In genomic region chr2:27418577-27419070, GRCm38 (mm10) we compare ENCODE assay signal across 9 mouse cellular contexts. TPM values are rescaled to one million over a fixed set of nuclear protein-coding genes. Genes with fewer than 3 reads are reported as not detected.
DNase-seq lines count a peak whose midpoint lies in the region; ATAC-seq lines count a peak whose summit lies in the region.
"Had no signal": no experiment of that assay in that cellular context is flagged by ENCODE, and none has a peak within 500 bp of the region (broad histone marks: within the 10 kb centered on the region; RNA-seq: fewer than 3 reads in every experiment).

No protein-coding gene starts in this region.

- no peaks in the 10 kb centered on the region for H3K36me3 ChIP-seq in kidney, embryonic 16.5 days (ENCODE audit: insufficient read depth, low read length)
- H3K36me3 ChIP-seq: midbrain, embryonic 12.5 days had no signal

- DNase-seq in heart, adult 11 months = peak; percentile 97
- DNase-seq in heart, postnatal 25 days (ENCODE audit: low spot score) = no peak
- DNase-seq in lung, postnatal 14 days = peak; percentile 63
- no peak for DNase-seq in left cerebral cortex, postnatal 14 days (ENCODE audit: low spot score in 2 of 2)

- H3K9ac ChIP-seq in kidney, embryonic 16.5 days (replicated peaks; ENCODE audit: low read length) = 0 out of 2 replicates have a peak overlapping the region, but pooled peaks have one; percentile 23
- H3K9ac ChIP-seq: midbrain, embryonic 12.5 days had no signal

- peaks cover 78% of the 10 kb centered on the region for H3K4me1 ChIP-seq in kidney, embryonic 16.5 days (ENCODE audit: insufficient read depth, low read length)

- peak; percentile 28 for ATAC-seq in granulocyte monocyte progenitor cell, adult 5-6 weeks (replicated peaks; ENCODE audit: poor library complexity, severe bottlenecking)
- 0 out of 2 replicates have a peak, but pooled peaks have one; percentile 8 for ATAC-seq in kidney, embryonic 16.5 days (ENCODE audit: low FRiP score, low TSS enrichment)
- no peak for ATAC-seq in erythroid progenitor cell, adult 5-6 weeks (replicated peaks; ENCODE audit: low FRiP score, poor library complexity, severe bottlenecking)
- ATAC-seq in CD4-positive, CD25-positive, alpha-beta regulatory T cell, adult 4 months = no peak

- intact Hi-C loops in heart, postnatal 25 days (cut with DNase I) = no loop called here
- intact Hi-C loops in left cerebral cortex, postnatal 14 days (cut with DNase I) = no loop called here

- H3K4me3 ChIP-seq in kidney, embryonic 16.5 days (ENCODE audit: low read length) = no peak overlapping the region
- H3K4me3 ChIP-seq: midbrain, embryonic 12.5 days had no signal

- 28% methylated on average over 6 of the region's 6 CpGs for WGBS in kidney, embryonic 16.5 days

- no peaks in the 10 kb centered on the region for H3K9me3 ChIP-seq in kidney, embryonic 16.5 days (ENCODE audit: low read length)
- H3K9me3 ChIP-seq: midbrain, embryonic 12.5 days had no signal

- peak overlapping the region; percentile 68 for H3K27ac ChIP-seq in kidney, embryonic 16.5 days (ENCODE audit: low read length)
- H3K27ac ChIP-seq: midbrain, embryonic 12.5 days had no signal

- H3K27me3 ChIP-seq in kidney, embryonic 16.5 days (ENCODE audit: insufficient read depth, low read length) = no peaks in the 10 kb centered on the region
- H3K27me3 ChIP-seq: midbrain, embryonic 12.5 days had no signal

- 0 out of 2 replicates have a peak overlapping the region, but pooled peaks have one; percentile 5 for H3K4me2 ChIP-seq in kidney, embryonic 16.5 days (replicated peaks; ENCODE audit: low read depth, low read length)
- H3K4me2 ChIP-seq: midbrain, embryonic 12.5 days had no signal

RNA-seq across cellular contexts. Expression of gene Vav2, which starts 8.2 kb away (rescaled TPM):
- total RNA-seq in heart, postnatal 25 days (2021) = 10 to 100 TPM; 12.7 to 13.6 TPM
- 6.3 and 14.9 TPM in 2 replicates for total RNA-seq in granulocyte monocyte progenitor cell, adult 5-6 weeks (2014; fragmentation: Nextera tagmentation)
- 6.9 and 7.2 TPM in 2 replicates for total RNA-seq in granulocyte monocyte progenitor cell, adult 5-6 weeks (2017)
- polyA plus RNA-seq in kidney, embryonic 16.5 days (2015; fragmentation: Nextera tagmentation; extraction: Ambion mirVana) = 7.1 TPM in 2 replicates
- total RNA-seq in erythroid progenitor cell, adult 5-6 weeks (2015; ENCODE audit: low replicate concordance) = 1.7 and 3.6 TPM in 2 replicates
- 2.2 and 10.7 TPM in 2 replicates for total RNA-seq in erythroid progenitor cell, adult 5-6 weeks (2017; ENCODE audit: low replicate concordance)
- polyA plus RNA-seq in CD4-positive, CD25-positive, alpha-beta regulatory T cell, adult 4 months (2017; shearing (Covaris generic)) = 1 to 10 TPM; 9.9 to 10.0 TPM
- total RNA-seq in left cerebral cortex, postnatal 14 days (2021) = 10 to 100 TPM; 15.9 to 18.9 TPM

RNA-seq across cellular contexts. Expression of gene Brd3os, which starts 23.5 kb away (rescaled TPM):
- 1 to 10 TPM in 1 of 2 experiments, under 1 TPM in 1; 0.70 to 1.3 TPM for total RNA-seq in heart, postnatal 25 days (2021)
- total RNA-seq in granulocyte monocyte progenitor cell, adult 5-6 weeks (2014; fragmentation: Nextera tagmentation) = 0.77 and 2.9 TPM in 2 replicates
- total RNA-seq in granulocyte monocyte progenitor cell, adult 5-6 weeks (2017) = not detected in 2 replicates
- 13.1 and 13.7 TPM in 2 replicates for polyA plus RNA-seq in kidney, embryonic 16.5 days (2015; fragmentation: Nextera tagmentation; extraction: Ambion mirVana)
- not detected in 2 replicates for total RNA-seq in erythroid progenitor cell, adult 5-6 weeks (2015; ENCODE audit: low replicate concordance)
- 1.2 TPM in 1 of 2 replicates, not detected in the other for total RNA-seq in erythroid progenitor cell, adult 5-6 weeks (2017; ENCODE audit: low replicate concordance)
- under 1 TPM in 1 of 2 experiments, not detected in 1; 0.52 TPM for polyA plus RNA-seq in CD4-positive, CD25-positive, alpha-beta regulatory T cell, adult 4 months (2017; shearing (Covaris generic))
- total RNA-seq in left cerebral cortex, postnatal 14 days (2021) = 10 to 100 TPM; 27.9 to 28.5 TPM

Comparison
In these comparisons a context has a peak if more than half of its experiments do, and no peak if none do; other contexts are left out.
1. DNase-seq: peak in heart, adult 11 months (single experiment) and lung, postnatal 14 days (single experiment); none in heart, postnatal 25 days (single experiment) and left cerebral cortex, postnatal 14 days (0 of 2).
2. ATAC-seq: peak in granulocyte monocyte progenitor cell, adult 5-6 weeks (single experiment) and kidney, embryonic 16.5 days (single experiment); none in erythroid progenitor cell, adult 5-6 weeks (single experiment) and CD4-positive, CD25-positive, alpha-beta regulatory T cell, adult 4 months (single experiment).
3. RNA of gene Brd3os, which starts 23.5 kb away (total RNA-seq): 27.9 to 28.5 TPM in left cerebral cortex, postnatal 14 days; 0.70 to 1.3 TPM in heart, postnatal 25 days, 0.77 to 2.9 TPM in granulocyte monocyte progenitor cell, adult 5-6 weeks and 1.2 TPM in erythroid progenitor cell, adult 5-6 weeks; every median in the first group is over 4 times any median in the second.